Mouse (Mus musculus): ENCODE results near the gene Ubac1. TPM values are rescaled to one million over a fixed set of nuclear protein-coding genes. Genes with fewer than 3 reads are reported as not detected.

Ubac1 gene
- total and polyA plus RNA-seq, 3 experiments, result 80.3 to 99.7 (median 90.0) TPM

DNA sequence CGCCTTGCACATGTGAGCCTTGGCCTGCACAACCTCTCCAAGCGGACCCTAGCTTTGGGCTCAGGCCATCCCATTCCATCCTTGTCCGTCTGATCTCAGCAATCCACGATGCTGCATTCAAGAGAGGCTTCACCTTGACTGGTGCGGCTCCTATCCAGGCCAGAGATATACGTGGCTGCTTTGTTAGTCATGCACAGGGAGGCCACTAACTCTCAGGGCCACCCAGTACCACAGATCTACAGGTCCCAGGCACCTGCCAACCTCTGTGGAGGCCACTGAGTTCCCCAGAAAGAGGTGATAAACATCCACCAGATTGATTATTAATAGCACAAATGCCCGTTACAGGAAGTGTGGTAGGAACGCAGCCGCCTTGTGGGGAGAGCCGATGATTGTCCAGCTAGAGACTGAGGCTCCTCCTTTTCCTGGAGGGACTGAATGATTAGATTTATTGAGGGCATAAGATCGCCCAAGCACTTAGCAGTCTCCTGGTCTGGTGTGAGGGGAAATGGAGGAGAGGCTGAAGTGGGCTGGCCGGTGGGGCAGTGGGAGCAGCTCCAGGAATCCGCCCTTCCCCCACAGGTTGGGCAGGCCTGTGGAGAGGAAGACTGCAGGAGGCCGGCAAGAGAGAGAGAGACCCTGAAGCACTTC, 19.7 kb upstream of the Ubac1 start:
- TF ChIP-seq JUND (conservative IDR thresholded peaks at IDR 0.05; ENCODE audit: low read depth, low read length) (no peak), E2F4 (IDR thresholded peaks at IDR 0.05; ENCODE audit: insufficient replicate concordance, low read depth, low read length) (no peak), SIN3A (IDR thresholded peaks at IDR 0.05; ENCODE audit: low read length) (no peak), ZC3H11A (IDR thresholded peaks at IDR 0.05; ENCODE audit: low read depth, low read length) (no peak), CTCF (conservative IDR thresholded peaks at IDR 0.05 in 1 of 2, IDR thresholded peaks at IDR 0.05 in 1 of 2; ENCODE audit: low read depth in 2 of 2, low read length in 2 of 2) (no peak), RAD21 (IDR thresholded peaks at IDR 0.05; ENCODE audit: low read depth, low read length) (no peak), SMC3 (IDR thresholded peaks at IDR 0.05; ENCODE audit: low read depth, low read length) (no peak), NRF1 (IDR thresholded peaks at IDR 0.05; ENCODE audit: low read depth, low read length) (no peak), MYC (IDR thresholded peaks at IDR 0.05; ENCODE audit: low read depth, low read length) (no peak), ETS1 (conservative IDR thresholded peaks at IDR 0.05; ENCODE audit: low read depth, low read length) (no peak), ELF1 (IDR thresholded peaks at IDR 0.05; ENCODE audit: low read depth, low read length) (no peak)
- Histone ChIP-seq H3K9me3 (replicated peaks; ENCODE audit: low read length) (no peaks in the 10 kb centered on the region), H3K36me3 (replicated peaks in 1 of 2; ENCODE audit: control insufficient read depth in 1 of 2, insufficient read depth in 1 of 2, low read length in 1 of 2) (no peaks in the 10 kb centered on the region), H3K4me2 (ENCODE audit: insufficient read depth, low read depth, poor library complexity, severe bottlenecking) (no peak overlapping the region), H3K79me2 (replicated peaks; ENCODE audit: control insufficient read depth, extremely low read depth, insufficient read depth, poor library complexity, severe bottlenecking) (no peaks in the 10 kb centered on the region), H3K9ac (ENCODE audit: insufficient read depth, low read depth) (no peak overlapping the region), H3K4me3 (replicated peaks in 1 of 3; ENCODE audit: low read depth in 2 of 3, low read length in 2 of 3, poor library complexity in 1 of 3) (no peak overlapping the region), H3K4me1 (ENCODE audit: control insufficient read depth in 1 of 2, insufficient read depth in 2 of 2) (no peaks in the 10 kb centered on the region), H3K27ac (ENCODE audit: insufficient read depth, low read depth) (no peak overlapping the region), H3K27me3 (replicated peaks) (peaks cover 84% of the 10 kb centered on the region)
- dilution Hi-C loops (cut with MboI; ENCODE audit: extremely low pct_ligation_motif_present, extremely low pct_unique_long_range_greater_than_20kb, low sequenced_read_pairs), result no loop called here
- DNase-seq (ENCODE audit: extremely low read depth), result no peak
- in situ Hi-C loops (cut with MboI; ENCODE audit: low pct_ligation_motif_present, low pct_unique_long_range_greater_than_20kb, low sequenced_read_pairs), result loop anchor here (25.0 kb wide), 1 partner anchor 246 kb away; the partner anchor contains the start of gene Ccdc187

DNA sequence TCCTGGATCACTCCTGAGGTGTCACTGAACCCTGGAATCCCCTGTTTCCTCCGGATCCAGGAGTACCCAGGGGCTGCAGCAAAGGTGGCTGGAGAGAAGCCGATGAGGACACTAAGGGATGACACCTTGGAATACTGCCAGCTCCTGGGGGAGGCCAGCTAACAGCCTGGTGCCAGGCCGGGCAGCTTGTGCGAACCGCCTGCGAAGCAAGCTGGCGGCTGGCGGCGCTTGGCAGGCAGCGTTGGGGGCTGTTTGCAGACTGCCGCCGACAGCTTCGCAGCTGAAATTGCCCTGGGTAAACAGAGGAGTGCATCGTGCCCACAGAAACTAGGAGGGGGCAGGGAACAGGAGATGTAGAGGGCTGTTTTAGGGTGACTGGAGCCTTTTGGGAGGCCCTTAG, 18.4 kb upstream of the Ubac1 start:
- Histone ChIP-seq H3K4me2 (ENCODE audit: insufficient read depth, low read depth, poor library complexity, severe bottlenecking) (no peak overlapping the region), H3K9me3 (replicated peaks; ENCODE audit: low read length) (no peaks in the 10 kb centered on the region), H3K27me3 (replicated peaks) (peaks cover 86% of the 10 kb centered on the region), H3K4me3 (replicated peaks in 1 of 3; ENCODE audit: low read depth in 2 of 3, low read length in 2 of 3, poor library complexity in 1 of 3) (no peak overlapping the region), H3K27ac (ENCODE audit: insufficient read depth, low read depth) (no peak overlapping the region), H3K79me2 (replicated peaks; ENCODE audit: control insufficient read depth, extremely low read depth, insufficient read depth, poor library complexity, severe bottlenecking) (no peaks in the 10 kb centered on the region), H3K36me3 (replicated peaks in 1 of 2; ENCODE audit: control insufficient read depth in 1 of 2, insufficient read depth in 1 of 2, low read length in 1 of 2) (no peaks in the 10 kb centered on the region), H3K4me1 (ENCODE audit: control insufficient read depth in 1 of 2, insufficient read depth in 2 of 2) (no peaks in the 10 kb centered on the region), H3K9ac (ENCODE audit: insufficient read depth, low read depth) (no peak overlapping the region)
- DNase-seq (ENCODE audit: extremely low read depth), result no peak
- in situ Hi-C loops (cut with MboI; ENCODE audit: low pct_ligation_motif_present, low pct_unique_long_range_greater_than_20kb, low sequenced_read_pairs), result loop anchor here (25.0 kb wide), 1 partner anchor 247 kb away; the partner anchor contains the start of gene Ccdc187
- TF ChIP-seq ZKSCAN1 (IDR thresholded peaks at IDR 0.05; ENCODE audit: borderline replicate concordance, low read depth, low read length), result no peak
- TF ChIP-seq BHLHE40 (IDR thresholded peaks at IDR 0.05; ENCODE audit: low read depth, low read length), result no peak
- no peak for TF ChIP-seq USF2 (conservative IDR thresholded peaks at IDR 0.05; ENCODE audit: low read depth, low read length)
- no peak for TF ChIP-seq RAD21 (IDR thresholded peaks at IDR 0.05; ENCODE audit: low read depth, low read length)
- TF ChIP-seq ZNF384 (IDR thresholded peaks at IDR 0.05; ENCODE audit: low read depth, low read length), result no peak
- TF ChIP-seq CHD1 (IDR thresholded peaks at IDR 0.05; ENCODE audit: low read depth, low read length), result no peak
- no peak for TF ChIP-seq ZMIZ1 (IDR thresholded peaks at IDR 0.05; ENCODE audit: low read depth, low read length)
- TF ChIP-seq MYC (IDR thresholded peaks at IDR 0.05; ENCODE audit: low read depth, low read length), result no peak
- TF ChIP-seq TCF12 (IDR thresholded peaks at IDR 0.05; ENCODE audit: low read depth, low read length), result no peak
- TF ChIP-seq MAFK (IDR thresholded peaks at IDR 0.05; ENCODE audit: insufficient replicate concordance, low read length), result no peak
- TF ChIP-seq CHD2 (IDR thresholded peaks at IDR 0.05; ENCODE audit: low read length), result no peak
- TF ChIP-seq KAT2A (IDR thresholded peaks at IDR 0.05; ENCODE audit: insufficient replicate concordance, low read length), result no peak
- no peak for TF ChIP-seq NELFE (IDR thresholded peaks at IDR 0.05; ENCODE audit: low read depth, low read length)
- TF ChIP-seq POLR2AphosphoS2 (IDR thresholded peaks at IDR 0.05; ENCODE audit: low read depth, low read length), result no peak
- no peak for TF ChIP-seq SIN3A (IDR thresholded peaks at IDR 0.05; ENCODE audit: low read length)
- TF ChIP-seq ZC3H11A (IDR thresholded peaks at IDR 0.05; ENCODE audit: low read depth, low read length), result no peak
- TF ChIP-seq JUND (conservative IDR thresholded peaks at IDR 0.05; ENCODE audit: low read depth, low read length), result no peak
- no peak for TF ChIP-seq MEF2A (IDR thresholded peaks at IDR 0.05; ENCODE audit: borderline replicate concordance, low read depth, low read length)
- no peak for TF ChIP-seq MXI1 (IDR thresholded peaks at IDR 0.05; ENCODE audit: low read depth, low read length)
- TF ChIP-seq ELF1 (IDR thresholded peaks at IDR 0.05; ENCODE audit: low read depth, low read length), result no peak
- dilution Hi-C loops (cut with MboI; ENCODE audit: extremely low pct_ligation_motif_present, extremely low pct_unique_long_range_greater_than_20kb, low sequenced_read_pairs), result no loop called here

All from CH12.LX (cell line).